Mouse (Mus musculus) MEL (cell line): ENCODE results near the gene Ppp1r1c. TPM values are rescaled to one million over a fixed set of nuclear protein-coding genes. Genes with fewer than 3 reads are reported as not detected.

ENCODE experiments used
- DNase-seq: peaks from one replicate; pipeline ENCODE4 v3.0.0; 2011; ENCODE audit warnings: low read depth, low spot score
- H3K27ac ChIP-seq: 2 replicates; pipeline ENCODE4 v1.5.1; 2012; ENCODE audit warnings: low read depth, mild to moderate bottlenecking, control low read depth, low read length, moderate library complexity; ENCODE audit not compliant: control insufficient read depth
- H3K27me3 ChIP-seq, 2 experiments: fragments of 150-350 bp in 1 of 2; sonication (generic) in 1 of 2; 2 replicates each; pipeline ENCODE4 v1.6.1; 2012; ENCODE audit warnings: low read length in 2 of 2, mild to moderate bottlenecking in 2 of 2, improper control_type of control experiment in 1 of 2, moderate library complexity in 1 of 2; ENCODE audit not compliant: insufficient read depth in 2 of 2, control insufficient read depth in 1 of 2
- H3K36me3 ChIP-seq, 2 experiments: 2 replicates each; pipeline ENCODE4 v1.6.1; 2012 to 2014; ENCODE audit warnings: low read length in 2 of 2, improper control_type of control experiment in 1 of 2, inconsistent platforms in 1 of 2, mild to moderate bottlenecking in 1 of 2; ENCODE audit not compliant: insufficient read depth in 2 of 2, control insufficient read depth in 1 of 2
- H3K4me1 ChIP-seq, 2 experiments: fragments of 150-350 bp in 1 of 2; sonication (generic) in 1 of 2; 2 replicates each; pipeline ENCODE4 v1.6.1; 2012; ENCODE audit warnings: low read length in 2 of 2, improper control_type of control experiment in 1 of 2, mild to moderate bottlenecking in 1 of 2; ENCODE audit not compliant: insufficient read depth in 2 of 2, control insufficient read depth in 1 of 2
- H3K4me3 ChIP-seq, 2 experiments: fragments of 150-350 bp in 1 of 2; sonication (generic) in 1 of 2; 2 replicates each; pipeline ENCODE4 v1.5.1; 2012; ENCODE audit warnings: low read depth in 2 of 2, low read length in 2 of 2, mild to moderate bottlenecking in 2 of 2, moderate library complexity in 2 of 2, control low read depth in 1 of 2, improper control_type of control experiment in 1 of 2; ENCODE audit not compliant: control insufficient read depth in 1 of 2, insufficient read depth in 1 of 2
- H3K79me2 ChIP-seq: 2 replicates; pipeline ENCODE4 v1.6.1; 2012; ENCODE audit warnings: mild to moderate bottlenecking, low read length, moderate library complexity; ENCODE audit not compliant: control insufficient read depth, poor library complexity, insufficient read depth
- H3K9ac ChIP-seq: 2 replicates; pipeline ENCODE4 v1.6.1; 2012; ENCODE audit warnings: low read depth, mild to moderate bottlenecking, control low read depth, low read length, moderate library complexity; ENCODE audit not compliant: control insufficient read depth, poor library complexity, severe bottlenecking
- H3K9me3 ChIP-seq: fragments of 150-350 bp; sonication (generic); replicated peaks from 2 replicates; pipeline ENCODE4 v1.6.1; 2012; ENCODE audit warnings: mild to moderate bottlenecking, low read length, improper control_type of control experiment, moderate library complexity; ENCODE audit not compliant: insufficient read depth
- BHLHE40 ChIP-seq: IDR thresholded peaks from 2 replicates; pipeline ENCODE4 v1.6.1; 2012; ENCODE audit warnings: low read depth, mild to moderate bottlenecking, inconsistent platforms, low read length, improper control_type of control experiment, borderline replicate concordance
- CTCF ChIP-seq, 3 experiments: IDR thresholded peaks in 2 of 3; conservative IDR thresholded peaks in 1 of 3; 2 replicates each; pipeline ENCODE4 v1.5.1; 2011 to 2012; ENCODE audit warnings: low read length in 3 of 3, low read depth in 2 of 3, mild to moderate bottlenecking in 2 of 3, improper control_type of control experiment in 1 of 3, inconsistent platforms in 1 of 3, mixed read lengths in 1 of 3, moderate library complexity in 1 of 3; ENCODE audit not compliant: control insufficient read depth in 1 of 3, insufficient read depth in 1 of 3, poor library complexity in 1 of 3, severe bottlenecking in 1 of 3
- E2F4 ChIP-seq: IDR thresholded peaks from 2 replicates; pipeline ENCODE4 v1.6.1; 2011; ENCODE audit warnings: low read depth, low read length, improper control_type of control experiment, borderline replicate concordance
- ELF1 ChIP-seq: IDR thresholded peaks from 2 replicates; pipeline ENCODE4 v1.6.1; 2014; ENCODE audit warnings: low read depth, mild to moderate bottlenecking, inconsistent platforms, low read length, improper control_type of control experiment, moderate library complexity
- EP300 ChIP-seq, 2 experiments: IDR thresholded peaks; 2 replicates each; pipeline ENCODE4 v1.6.1; 2011; ENCODE audit warnings: improper control_type of control experiment in 2 of 2, low read length in 2 of 2, low read depth in 1 of 2, mild to moderate bottlenecking in 1 of 2
- ETS1 ChIP-seq: IDR thresholded peaks from 2 replicates; pipeline ENCODE4 v1.6.1; 2012; ENCODE audit warnings: low read depth, mild to moderate bottlenecking, inconsistent platforms, low read length, improper control_type of control experiment, moderate library complexity
- GABPA ChIP-seq: IDR thresholded peaks from 2 replicates; pipeline ENCODE4 v1.6.1; 2012; ENCODE audit warnings: low read depth, mild to moderate bottlenecking, inconsistent platforms, low read length, improper control_type of control experiment, moderate library complexity
- GATA1 ChIP-seq: IDR thresholded peaks from 2 replicates; pipeline ENCODE4 v1.6.1; 2011; ENCODE audit warnings: low read depth, low read length, improper control_type of control experiment
- JUND ChIP-seq: IDR thresholded peaks from 2 replicates; pipeline ENCODE4 v1.6.1; 2011; ENCODE audit warnings: low read depth, mild to moderate bottlenecking, improper control_type of control experiment, low read length
- KAT2A ChIP-seq: conservative IDR thresholded peaks from 2 replicates; pipeline ENCODE4 v1.6.1; 2012; ENCODE audit warnings: low read depth, low read length, improper control_type of control experiment, inconsistent platforms
- MAFK ChIP-seq: IDR thresholded peaks from 2 replicates; pipeline ENCODE4 v1.6.1; 2011; ENCODE audit warnings: low read depth, mild to moderate bottlenecking, low read length, improper control_type of control experiment, borderline replicate concordance
- MEF2A ChIP-seq: IDR thresholded peaks from 2 replicates; pipeline ENCODE4 v1.6.1; 2014; ENCODE audit warnings: low read depth, mild to moderate bottlenecking, inconsistent platforms, low read length, improper control_type of control experiment; ENCODE audit not compliant: poor library complexity, insufficient replicate concordance, severe bottlenecking; ENCODE audit errors: extremely low read depth
- MXI1 ChIP-seq: IDR thresholded peaks from 2 replicates; pipeline ENCODE4 v1.6.1; 2011; ENCODE audit warnings: mild to moderate bottlenecking, low read depth, low read length, improper control_type of control experiment
- MYB ChIP-seq: IDR thresholded peaks from 2 replicates; pipeline ENCODE4 v1.6.1; 2011; ENCODE audit warnings: mild to moderate bottlenecking, low read depth, low read length, improper control_type of control experiment
- MYC ChIP-seq: IDR thresholded peaks from 2 replicates; pipeline ENCODE4 v1.6.1; 2011; ENCODE audit warnings: low read depth, mild to moderate bottlenecking, low read length, improper control_type of control experiment, moderate library complexity
- NRF1 ChIP-seq: IDR thresholded peaks from 2 replicates; pipeline ENCODE4 v1.6.1; 2014; ENCODE audit warnings: low read depth, mild to moderate bottlenecking, inconsistent platforms, low read length, improper control_type of control experiment, moderate library complexity; ENCODE audit not compliant: poor library complexity, insufficient read depth, severe bottlenecking
- POLR2A ChIP-seq, 2 experiments: IDR thresholded peaks; 2 replicates each; pipeline ENCODE4 v1.6.1; 2011 to 2012; ENCODE audit warnings: low read length in 2 of 2, mild to moderate bottlenecking in 2 of 2, control low read depth in 1 of 2, improper control_type of control experiment in 1 of 2, low read depth in 1 of 2, moderate library complexity in 1 of 2; ENCODE audit not compliant: control insufficient read depth in 1 of 2, insufficient read depth in 1 of 2, poor library complexity in 1 of 2
- POLR2AphosphoS2 ChIP-seq: IDR thresholded peaks from 2 replicates; pipeline ENCODE4 v1.6.1; 2011; ENCODE audit warnings: low read length, improper control_type of control experiment
- POLR2AphosphoS5 ChIP-seq: IDR thresholded peaks from 2 replicates; pipeline ENCODE4 v1.6.1; 2012; ENCODE audit warnings: low read depth, borderline replicate concordance, mild to moderate bottlenecking, inconsistent platforms, low read length, moderate library complexity, mixed read lengths
- SIN3A ChIP-seq: IDR thresholded peaks from 2 replicates; pipeline ENCODE4 v1.6.1; 2012; ENCODE audit warnings: low read length, improper control_type of control experiment, inconsistent platforms
- SMC3 ChIP-seq: IDR thresholded peaks from 2 replicates; pipeline ENCODE4 v1.6.1; 2011; ENCODE audit warnings: low read depth, low read length, improper control_type of control experiment
- TBP ChIP-seq: IDR thresholded peaks from 2 replicates; pipeline ENCODE4 v1.8.0; 2011; ENCODE audit warnings: low read depth, low read length, improper control_type of control experiment
- UBTF ChIP-seq: IDR thresholded peaks from 2 replicates; pipeline ENCODE4 v1.6.1; 2012; ENCODE audit warnings: low read depth, mild to moderate bottlenecking, inconsistent platforms, low read length, improper control_type of control experiment, moderate library complexity, borderline replicate concordance; ENCODE audit not compliant: insufficient read depth
- USF2 ChIP-seq, 2 experiments: IDR thresholded peaks; 2 replicates each; pipeline ENCODE4 v1.6.1; 2011 to 2012; ENCODE audit warnings: improper control_type of control experiment in 2 of 2, low read length in 2 of 2, borderline replicate concordance in 1 of 2, inconsistent platforms in 1 of 2, low read depth in 1 of 2, mild to moderate bottlenecking in 1 of 2; ENCODE audit not compliant: insufficient read depth in 1 of 2
- ZC3H11A ChIP-seq: IDR thresholded peaks from 2 replicates; pipeline ENCODE4 v1.6.1; 2012; ENCODE audit warnings: low read depth, mild to moderate bottlenecking, inconsistent platforms, low read length, improper control_type of control experiment
- ZMIZ1 ChIP-seq: IDR thresholded peaks from 2 replicates; pipeline ENCODE4 v1.6.1; 2012; ENCODE audit warnings: low read depth, mild to moderate bottlenecking, inconsistent platforms, low read length, improper control_type of control experiment, moderate library complexity
- ZNF384 ChIP-seq: IDR thresholded peaks from 2 replicates; pipeline ENCODE4 v1.6.1; 2012; ENCODE audit warnings: low read depth, mild to moderate bottlenecking, inconsistent platforms, low read length, improper control_type of control experiment
- polyA plus RNA-seq, 2 experiments: library from polyadenylated mRNA; stranded (reverse) in 1 of 2; unstranded in 1 of 2; fragments of >175 nt in 1 of 2; fragments of >200 nt in 1 of 2; gene quantifications; 2 replicates each; pipeline versions ENCODE4 v1.2.1 to v1.2.4; 2012; ENCODE audit warnings: low replicate concordance in 2 of 2, low read depth in 1 of 2; ENCODE audit not compliant: insufficient read length in 2 of 2, insufficient read depth in 1 of 2, missing spikeins in 1 of 2
- total RNA-seq: library from RNA; depleted of rRNA; stranded (reverse); fragments of 300-350 nt; gene quantifications from 2 replicates; pipeline ENCODE4 v1.2.3, GENCODE M21; 2012

The Ppp1r1c gene
- total and polyA plus RNA-seq, 3 experiments, result not detected

GRCm38 (mm10) chr2:79696478-79697230, 10.9 kb upstream of the Ppp1r1c start:
- no peak overlapping the region; the same call in 1 of the 2 replicates for H3K9ac ChIP-seq
- peak overlapping the region in 1 of 2 experiments; percentile 37; a peak in 1 of 4 replicates for H3K4me3 ChIP-seq
- DNase-seq, result peak; percentile 61
- H3K36me3 ChIP-seq, result peaks cover 0 to 32% of the 10 kb centered on the region in 2 experiments; a peak in 2 of 4 replicates
- H3K4me1 ChIP-seq, result peaks cover 17 to 30% of the 10 kb centered on the region in 2 experiments
- no peaks in the 10 kb centered on the region for H3K27me3 ChIP-seq
- H3K27ac ChIP-seq, result peak overlapping the region; percentile 51
- TF ChIP-seq POLR2AphosphoS2 (no peak), KAT2A (no peak), SMC3 (no peak), ETS1 (peak; percentile 29; the same call in 1 of the 2 replicates), SIN3A (0 out of 2 replicates have a peak, but pooled peaks have one; percentile 5), GATA1 (peak; percentile 7; the same call in 1 of the 2 replicates), UBTF (no peak), NRF1 (no peak)
- no peaks in the 10 kb centered on the region for H3K79me2 ChIP-seq
- no peaks in the 10 kb centered on the region for H3K9me3 ChIP-seq

DNA sequence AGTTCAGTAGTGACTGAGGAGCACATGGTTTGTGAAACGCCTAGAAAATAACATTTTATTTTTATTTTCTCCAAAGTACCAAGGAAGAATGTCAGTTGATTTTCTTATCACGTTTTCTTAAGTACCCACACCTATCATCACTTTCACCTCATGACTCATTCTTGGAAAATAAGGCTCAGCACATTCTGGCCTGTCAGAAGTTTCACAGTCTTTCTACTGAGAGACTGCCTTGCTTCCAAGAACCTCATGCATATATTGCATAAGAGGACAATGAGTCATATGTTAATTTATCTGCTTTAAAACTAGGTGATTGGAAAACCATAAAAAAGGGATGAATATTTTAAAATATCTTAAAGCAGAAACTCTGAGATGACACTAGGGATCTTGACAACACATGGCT, 9.4 kb upstream of the Ppp1r1c start:
- H3K27ac ChIP-seq, result peak overlapping the region; percentile 71
- peaks cover 17 to 30% of the 10 kb centered on the region in 2 experiments for H3K4me1 ChIP-seq
- no peak overlapping the region; a peak in 1 of 4 replicates for H3K4me3 ChIP-seq
- peaks cover 0 to 32% of the 10 kb centered on the region in 2 experiments; a peak in 2 of 4 replicates for H3K36me3 ChIP-seq
- no peaks in the 10 kb centered on the region for H3K27me3 ChIP-seq
- H3K79me2 ChIP-seq, result no peaks in the 10 kb centered on the region
- peak; percentile 81 for DNase-seq
- H3K9ac ChIP-seq, result no peak overlapping the region
- no peaks in the 10 kb centered on the region for H3K9me3 ChIP-seq
- TF ChIP-seq TBP (no peak), JUND (peak; percentile 76; the same call in 1 of the 2 replicates), UBTF (no peak), MXI1 (peak; percentile 69; the same call in 1 of the 2 replicates), MAFK (0 out of 2 replicates have a peak, but pooled peaks have one; percentile 19), MEF2A (no peak), MYB (no peak), BHLHE40 (peak; percentile 75; the same call in 1 of the 2 replicates), ZMIZ1 (no peak), EP300 (IDR thresholded peaks at IDR 0.05; ENCODE audit: low read depth in 1 of 2, low read length in 2 of 2) (peak; percentile 58 to 66), POLR2AphosphoS2 (no peak), CTCF (IDR thresholded peaks at IDR 0.05 in 2 of 3, conservative IDR thresholded peaks at IDR 0.05 in 1 of 3; ENCODE audit: control insufficient read depth in 1 of 3, insufficient read depth in 1 of 3, low read depth in 2 of 3, low read length in 3 of 3, poor library complexity in 1 of 3, severe bottlenecking in 1 of 3) (no peak), USF2 (IDR thresholded peaks at IDR 0.05; ENCODE audit: borderline replicate concordance in 1 of 2, insufficient read depth in 1 of 2, low read depth in 1 of 2, low read length in 2 of 2) (no peak), E2F4 (no peak), MYC (peak; percentile 77; the same call in 1 of the 2 replicates), ETS1 (peak; percentile 88), POLR2AphosphoS5 (no peak), GABPA (no peak), NRF1 (no peak), POLR2A (IDR thresholded peaks at IDR 0.05; ENCODE audit: control insufficient read depth in 1 of 2, insufficient read depth in 1 of 2, low read depth in 1 of 2, low read length in 2 of 2, poor library complexity in 1 of 2) (no peak), ZC3H11A (0 out of 2 replicates have a peak, but pooled peaks have one; percentile 2), ELF1 (no peak), ZNF384 (no peak)
